Mouse (Mus musculus) kidney, embryonic 16.5 days (tissue): Measurements from ENCODE around the gene Hcfc1. TPM values are rescaled to one million over a fixed set of nuclear protein-coding genes. Genes with fewer than 3 reads are reported as not detected.
A peak's percentile ranks its signal among the peaks of the same experiment; 100 is the strongest.

ENCODE experiments used
- ATAC-seq: fragments of 200-750 bp; cut with Nextera tagmentation; 2 replicates; pipeline ENCODE4 v1.8.0; 2017; ENCODE audit warnings: moderate TSS enrichment; ENCODE audit not compliant: low FRiP score, low TSS enrichment
- H3K27ac ChIP-seq: fragments of 300-500 bp; sonication (generic); 2 replicates; pipeline ENCODE4 v1.5.1; 2014; ENCODE audit warnings: low read length
- H3K27me3 ChIP-seq: fragments of 300-500 bp; sonication (generic); 2 replicates; pipeline ENCODE4 v1.6.1; 2014; ENCODE audit warnings: low read length, control low read depth, mixed read lengths; ENCODE audit not compliant: insufficient read depth
- H3K36me3 ChIP-seq: fragments of 300-500 bp; sonication (generic); 2 replicates; pipeline ENCODE4 v1.6.1; 2014; ENCODE audit warnings: low read length, control low read depth, mixed read lengths; ENCODE audit not compliant: insufficient read depth
- H3K4me1 ChIP-seq: fragments of 300-500 bp; sonication (generic); 2 replicates; pipeline ENCODE4 v1.6.1; 2014; ENCODE audit warnings: low read length, control low read depth, mixed read lengths; ENCODE audit not compliant: insufficient read depth
- H3K4me2 ChIP-seq: fragments of 300-500 bp; sonication (generic); replicated peaks from 2 replicates; pipeline ENCODE4 v1.6.1; 2014; ENCODE audit warnings: low read depth, low read length
- H3K4me3 ChIP-seq: fragments of 300-500 bp; sonication (generic); 2 replicates; pipeline ENCODE4 v1.5.1; 2014; ENCODE audit warnings: mild to moderate bottlenecking, low read length
- H3K9ac ChIP-seq: fragments of 300-500 bp; sonication (generic); replicated peaks from 2 replicates; pipeline ENCODE4 v1.6.1; 2014; ENCODE audit warnings: low read length
- H3K9me3 ChIP-seq: fragments of 300-500 bp; sonication (generic); 2 replicates; pipeline ENCODE4 v1.6.1; 2016; ENCODE audit warnings: low read length, control low read depth
- WGBS: fragments of 180-500 bp; shearing (Covaris S2); extraction: QIAGEN DNeasy Blood & Tissue Kit; methylation state at CpG from one replicate; pipeline ENCODE4 v1.1.7; 2014; 5-methylcytosine and 5-hydroxymethylcytosine counted together
- polyA plus RNA-seq: library from polyadenylated mRNA; unstranded; fragments of >200 nt; fragmentation: Nextera tagmentation; extraction: Ambion mirVana; gene quantifications from 2 replicates; pipeline ENCODE4 v1.2.1, GENCODE M21; 2015

Gene Hcfc1
- polyA plus RNA-seq, 1 experiment from 2014 or later: 54.7 TPM

DNA sequence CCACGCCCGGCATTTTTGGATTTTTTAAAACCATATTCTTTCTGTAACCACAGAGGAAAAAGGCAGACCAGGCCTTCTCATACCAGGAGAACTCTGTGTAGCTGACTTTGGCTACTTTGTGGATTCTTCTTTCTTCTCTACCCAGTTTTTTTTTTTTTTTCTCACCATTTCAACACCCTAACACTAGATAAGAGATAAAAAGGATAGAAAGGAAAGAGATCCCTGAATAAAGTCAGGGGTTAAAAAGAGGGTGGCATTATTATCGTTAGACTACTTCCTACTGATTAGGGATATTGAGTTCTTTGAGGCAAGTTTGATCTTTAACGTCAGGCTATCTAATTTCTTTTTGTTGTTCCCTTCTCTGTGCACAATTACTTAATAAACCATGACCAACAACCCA is 6.6 kb upstream of the Hcfc1 start:
- Histone ChIP-seq H3K9ac (no peak overlapping the region), H3K9me3 (no peaks in the 10 kb centered on the region), H3K36me3 (no peaks in the 10 kb centered on the region), H3K27ac (no peak overlapping the region), H3K4me2 (no peak overlapping the region), H3K27me3 (no peaks in the 10 kb centered on the region; the same call in 1 of the 2 replicates), H3K4me3 (no peak overlapping the region), H3K4me1 (no peaks in the 10 kb centered on the region)
- 79% methylated on average over 4 of the region's 4 CpGs for WGBS
- no peak for ATAC-seq

DNA sequence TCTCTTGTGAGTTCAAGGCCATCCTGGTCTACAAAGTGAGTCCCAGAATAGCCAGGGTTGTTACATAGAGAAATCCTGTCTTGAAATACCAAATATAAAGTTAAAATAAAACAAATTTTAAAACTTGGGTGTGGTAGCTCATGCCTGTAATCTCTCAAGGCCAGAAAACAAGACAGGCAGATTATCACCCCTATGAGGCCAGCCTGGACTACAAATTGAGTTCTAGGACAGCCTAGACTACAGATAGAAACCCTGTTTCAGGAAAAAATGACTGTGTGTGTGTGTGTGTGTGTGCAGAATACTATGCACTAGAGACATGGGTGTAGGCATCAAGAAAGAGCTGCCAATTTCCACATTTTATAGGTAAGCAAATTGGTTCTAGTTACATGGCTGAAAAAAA is 4.6 kb upstream of the Hcfc1 start:
- no peak overlapping the region for H3K4me3 ChIP-seq
- ATAC-seq: no peak
- H3K4me2 ChIP-seq: no peak overlapping the region
- H3K27ac ChIP-seq: no peak overlapping the region
- H3K36me3 ChIP-seq: no peaks in the 10 kb centered on the region
- H3K9ac ChIP-seq: no peak overlapping the region
- H3K4me1 ChIP-seq: no peaks in the 10 kb centered on the region
- no peaks in the 10 kb centered on the region; the same call in 1 of the 2 replicates for H3K27me3 ChIP-seq
- H3K9me3 ChIP-seq: no peaks in the 10 kb centered on the region

DNA sequence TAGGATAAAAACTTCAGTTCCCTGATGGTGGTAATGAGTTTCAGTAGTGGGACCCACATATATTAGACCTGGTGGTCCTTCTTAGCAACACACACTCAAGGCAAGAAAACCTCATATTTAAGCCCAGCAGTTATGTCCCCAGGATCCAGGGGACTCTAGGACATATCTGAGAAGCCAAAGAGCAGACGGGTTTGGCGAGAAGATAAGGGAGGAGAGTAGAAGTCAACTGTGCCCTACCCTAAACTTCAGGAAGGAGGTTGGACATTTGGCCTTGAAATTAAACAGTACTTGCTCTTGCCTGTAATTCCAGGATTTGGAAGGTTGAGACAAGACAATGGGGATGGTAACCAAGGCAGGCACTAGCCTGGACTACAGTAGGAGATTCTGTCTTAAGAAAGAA is 3.6 kb upstream of the Hcfc1 start:
- no peaks in the 10 kb centered on the region for H3K9me3 ChIP-seq
- H3K27ac ChIP-seq: no peak overlapping the region
- no peak overlapping the region for H3K4me2 ChIP-seq
- no peaks in the 10 kb centered on the region; the same call in 1 of the 2 replicates for H3K27me3 ChIP-seq
- ATAC-seq: no peak
- H3K4me3 ChIP-seq: no peak overlapping the region
- no peak overlapping the region for H3K9ac ChIP-seq
- no peaks in the 10 kb centered on the region for H3K36me3 ChIP-seq
- 92% methylated on average over 2 of the region's 2 CpGs for WGBS
- no peaks in the 10 kb centered on the region for H3K4me1 ChIP-seq

DNA sequence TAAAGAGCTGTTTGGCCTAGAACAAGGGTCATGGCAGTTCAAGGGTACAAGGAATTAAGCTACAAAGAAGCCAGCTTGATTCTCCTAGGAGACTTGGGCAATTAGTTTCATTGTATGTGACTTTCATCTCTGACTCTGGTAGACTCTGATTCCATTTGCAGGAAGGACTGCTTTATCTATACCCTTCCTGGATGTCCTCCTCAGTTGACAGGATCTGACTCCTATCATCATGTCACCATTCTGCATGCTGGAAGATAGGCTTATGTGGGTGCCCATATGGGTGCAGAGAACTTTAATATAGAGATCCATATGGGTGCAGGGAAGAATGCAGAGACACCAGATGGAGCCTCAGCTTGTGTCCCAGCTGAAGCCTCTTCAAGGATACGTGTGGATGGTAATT is 3.0 kb upstream of the Hcfc1 start:
- Histone ChIP-seq H3K9ac (no peak overlapping the region), H3K4me2 (no peak overlapping the region), H3K4me3 (no peak overlapping the region), H3K27me3 (no peaks in the 10 kb centered on the region; the same call in 1 of the 2 replicates), H3K9me3 (no peaks in the 10 kb centered on the region), H3K4me1 (peaks cover 3% of the 10 kb centered on the region), H3K27ac (no peak overlapping the region), H3K36me3 (no peaks in the 10 kb centered on the region)
- 73% methylated on average over 1 of the region's 1 CpGs for WGBS
- ATAC-seq: no peak

DNA sequence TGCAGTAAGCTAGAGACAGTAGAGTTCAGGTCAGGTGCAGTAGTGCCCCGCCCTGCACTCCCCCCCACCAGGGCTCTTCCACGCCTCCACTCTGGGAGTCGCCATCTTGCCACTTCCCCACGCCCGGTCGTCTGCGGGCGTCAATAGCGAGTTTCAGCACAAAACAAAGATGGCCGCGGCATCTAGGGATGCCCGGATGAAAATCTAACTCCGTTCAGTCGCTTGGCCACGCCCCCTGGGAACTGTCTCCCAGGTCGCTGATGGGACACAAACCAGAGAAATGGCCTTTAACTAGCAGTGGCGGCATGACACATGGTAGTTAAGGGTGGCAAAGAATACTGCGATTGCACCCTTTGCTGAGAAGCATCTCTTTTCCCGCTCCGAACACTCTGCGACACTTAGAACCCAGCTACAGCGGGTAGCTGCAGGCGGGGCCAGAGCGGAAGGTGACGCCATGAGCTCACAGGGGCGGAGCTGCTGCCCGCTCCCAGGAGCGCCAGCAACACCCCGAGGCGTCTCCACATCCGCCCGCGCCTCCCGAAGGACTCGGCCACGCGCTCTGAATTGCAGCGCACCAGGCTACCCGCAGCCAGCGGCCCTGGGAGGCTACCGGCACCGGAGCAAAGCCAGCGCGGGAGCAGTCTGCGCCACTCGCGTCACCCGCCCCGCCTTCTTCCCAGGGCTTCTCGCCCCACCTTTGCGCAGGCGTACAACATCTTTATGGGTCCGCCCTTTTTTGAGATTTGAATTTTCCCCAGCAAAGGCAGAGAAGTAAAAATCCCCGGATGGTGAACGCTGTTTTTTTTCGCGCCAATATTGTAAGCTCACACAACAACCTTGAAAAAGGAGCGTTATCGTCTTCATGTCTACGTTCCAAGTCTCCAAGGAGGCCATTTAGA is 1.3 kb upstream of the Hcfc1 start:
- Histone ChIP-seq H3K9ac (peak overlapping the region; percentile 89), H3K4me1 (peaks cover 13% of the 10 kb centered on the region), H3K4me2 (peak overlapping the region; percentile 50), H3K27me3 (no peaks in the 10 kb centered on the region; the same call in 1 of the 2 replicates), H3K9me3 (no peaks in the 10 kb centered on the region), H3K4me3 (peak overlapping the region; percentile 82), H3K27ac (peak overlapping the region; percentile 100), H3K36me3 (no peaks in the 10 kb centered on the region)
- 19% methylated on average over 60 of the region's 60 CpGs for WGBS
- peak; percentile 89 for ATAC-seq

DNA sequence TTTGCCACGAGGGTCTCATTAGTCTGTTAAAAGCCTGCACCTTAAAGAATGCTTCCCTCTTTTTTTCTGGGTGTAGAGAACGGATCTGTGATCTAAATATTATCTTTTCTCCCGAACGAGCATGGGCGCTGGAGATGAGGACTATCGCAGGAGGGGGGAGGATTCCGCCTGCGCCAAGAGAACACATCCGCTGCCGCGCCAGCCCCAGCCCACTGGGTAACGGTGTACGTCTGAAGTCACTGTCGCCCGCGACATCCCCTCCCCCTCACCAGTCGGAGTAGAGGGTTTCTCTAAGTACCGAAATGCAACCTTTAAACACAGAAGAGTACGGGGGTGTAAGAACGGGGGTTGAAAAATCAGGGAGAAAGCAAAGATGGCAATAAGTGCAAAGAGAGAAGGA is 850 bp downstream of the Hcfc1 start:
- H3K9ac ChIP-seq: peak overlapping the region; percentile 89

DNA sequence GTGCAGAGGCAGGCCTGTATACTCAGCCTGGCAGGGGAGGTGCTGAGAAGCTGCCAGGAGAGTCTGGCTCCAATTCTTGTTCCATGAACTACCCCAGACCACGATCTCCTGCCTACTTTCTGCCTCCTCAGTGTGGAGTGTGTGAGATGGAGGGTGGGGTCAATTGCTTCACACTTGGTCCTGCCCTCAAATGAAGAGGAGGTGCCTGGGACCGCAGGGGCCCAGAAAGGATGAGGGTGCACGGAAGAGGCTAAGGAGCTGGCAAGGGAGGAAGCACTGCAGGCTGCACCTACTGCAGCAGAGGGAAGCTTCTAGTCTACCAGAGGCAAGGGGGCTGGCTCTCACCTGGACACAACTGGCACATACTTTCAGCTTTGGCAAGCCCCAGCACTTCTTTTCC is 1.8 kb downstream of the Hcfc1 start:
- peaks cover 13% of the 10 kb centered on the region for H3K4me1 ChIP-seq
- peak overlapping the region; percentile 59 for H3K4me2 ChIP-seq
- no peak for ATAC-seq
- no peaks in the 10 kb centered on the region for H3K9me3 ChIP-seq
- 44% methylated on average over 3 of the region's 3 CpGs for WGBS
- peak overlapping the region; percentile 89 for H3K9ac ChIP-seq
- peaks cover 2% of the 10 kb centered on the region; the same call in 1 of the 2 replicates for H3K36me3 ChIP-seq
- H3K4me3 ChIP-seq: peak overlapping the region; percentile 82
- H3K27ac ChIP-seq: no peak overlapping the region
- no peaks in the 10 kb centered on the region; the same call in 1 of the 2 replicates for H3K27me3 ChIP-seq

More for the DNA sequence above, 850 bp downstream of the Hcfc1 start:
- Histone ChIP-seq H3K27me3 (no peaks in the 10 kb centered on the region; the same call in 1 of the 2 replicates), H3K27ac (peak overlapping the region; percentile 100), H3K4me3 (peak overlapping the region; percentile 82), H3K4me1 (peaks cover 13% of the 10 kb centered on the region), H3K4me2 (peak overlapping the region; percentile 59), H3K9me3 (no peaks in the 10 kb centered on the region), H3K36me3 (no peaks in the 10 kb centered on the region)
- WGBS: 27% methylated on average over 20 of the region's 20 CpGs
- ATAC-seq: no peak

DNA sequence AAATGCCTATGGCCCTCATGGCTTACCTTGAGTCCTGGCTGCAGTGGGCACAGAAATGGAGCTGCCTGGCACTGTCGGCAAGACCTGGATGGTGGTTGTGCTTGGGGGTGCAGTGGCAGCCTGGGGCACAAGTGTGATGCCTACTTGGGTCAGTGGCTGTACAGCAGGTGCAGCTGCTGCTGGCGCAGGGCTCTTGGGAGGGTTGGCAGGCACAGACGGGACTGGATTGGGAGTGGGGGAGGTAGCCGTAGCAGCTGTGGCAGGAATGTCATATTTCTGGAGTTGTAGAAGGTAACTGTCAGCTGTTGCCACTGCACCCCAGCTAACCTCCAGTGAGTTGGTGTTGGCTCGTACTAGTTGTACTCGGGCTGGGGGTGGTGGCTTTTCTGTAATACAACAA is 11.2 kb downstream of the Hcfc1 start:
- Histone ChIP-seq H3K27ac (no peak overlapping the region), H3K36me3 (peaks cover 81% of the 10 kb centered on the region), H3K4me3 (no peak overlapping the region), H3K9ac (no peak overlapping the region), H3K9me3 (no peaks in the 10 kb centered on the region), H3K27me3 (no peaks in the 10 kb centered on the region), H3K4me2 (no peak overlapping the region), H3K4me1 (no peaks in the 10 kb centered on the region)
- 90% methylated on average over 6 of the region's 6 CpGs for WGBS
- ATAC-seq: no peak

DNA sequence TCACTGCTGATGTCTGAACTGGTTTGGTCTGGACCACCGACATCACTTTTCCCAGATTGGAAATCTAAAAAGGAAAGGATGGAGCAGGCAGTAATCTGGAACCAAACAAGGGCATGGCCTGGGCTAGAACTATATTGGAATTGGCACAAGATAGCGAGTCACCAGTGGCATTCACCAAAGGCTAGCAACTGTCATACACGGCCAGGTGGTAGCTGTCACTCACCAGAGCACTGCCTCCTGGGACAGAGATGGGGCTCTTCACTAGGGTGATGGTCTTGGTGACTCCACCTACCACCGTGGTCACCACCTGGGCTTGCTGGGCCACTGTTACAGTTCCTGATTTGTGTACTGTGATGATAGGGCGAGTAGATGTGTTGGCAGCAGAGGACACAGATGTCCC is 13.6 kb downstream of the Hcfc1 start:
- Histone ChIP-seq H3K36me3 (peaks cover 84% of the 10 kb centered on the region), H3K4me1 (no peaks in the 10 kb centered on the region), H3K9me3 (no peaks in the 10 kb centered on the region), H3K4me3 (no peak overlapping the region), H3K27me3 (no peaks in the 10 kb centered on the region), H3K9ac (no peak overlapping the region), H3K27ac (no peak overlapping the region), H3K4me2 (no peak overlapping the region)
- 88% methylated on average over 5 of the region's 5 CpGs for WGBS
- ATAC-seq: no peak

DNA sequence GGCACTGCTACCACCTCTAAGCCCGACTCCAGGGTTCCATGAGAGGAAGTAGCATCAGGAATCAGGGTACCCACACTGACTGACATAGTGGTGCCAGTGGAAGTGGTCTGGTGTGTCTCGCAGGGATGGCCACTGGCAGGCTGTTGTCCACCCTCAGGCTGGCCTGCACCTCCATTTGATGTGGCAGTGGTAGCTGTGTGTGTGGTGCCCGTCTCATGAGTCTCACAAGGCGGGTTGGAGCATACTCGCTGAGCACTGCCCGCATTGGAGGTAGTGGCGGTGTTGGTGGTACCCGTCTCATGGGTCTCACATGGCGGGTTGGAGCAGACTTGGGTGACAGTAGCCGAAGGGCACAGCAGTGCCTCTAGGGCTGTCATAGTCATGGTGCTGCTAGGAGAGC is 16.8 kb downstream of the Hcfc1 start:
- H3K36me3 ChIP-seq: peaks cover 88% of the 10 kb centered on the region
- WGBS: 93% methylated on average over 10 of the region's 10 CpGs

More for the DNA sequence above, 16.8 kb downstream of the Hcfc1 start:
- no peak overlapping the region for H3K4me3 ChIP-seq
- 0 out of 2 replicates have a peak, but pooled peaks cover 3% of the 10 kb centered on the region for H3K27me3 ChIP-seq
- no peak overlapping the region for H3K4me2 ChIP-seq
- ATAC-seq: no peak
- H3K27ac ChIP-seq: no peak overlapping the region
- H3K9ac ChIP-seq: no peak overlapping the region
- H3K9me3 ChIP-seq: no peaks in the 10 kb centered on the region
- H3K4me1 ChIP-seq: no peaks in the 10 kb centered on the region
